Mouse (Mus musculus): ENCODE measurements around the gene Golga1.
"Not testable (repeated sequence)": the region's sequence is repeated elsewhere in the genome, so short reads cannot be mapped to it uniquely, and the experiment has no call there.

The Golga1 gene

GRCm38 (mm10) chr2:39065400-39065987 is at the start of gene Golga1:
Gene Golga1 (minus strand): TSS chr2:39065541.
- peak; percentile 89 for DNase-seq

- no peak for DNase-seq
These were observed 48.8 kb upstream of the Golga1 start for GRCm38 (mm10) chr2:39114093-39114492.

- DNase-seq: no peak
These were observed 45.2 kb upstream of the Golga1 start for GRCm38 (mm10) chr2:39110514-39110913.

GRCm38 (mm10) chr2:39109712-39110111 is 44.4 kb upstream of the Golga1 start:
- DNase-seq: not testable (repeated sequence)

GRCm38 (mm10) chr2:39099951-39100350 is 34.6 kb upstream of the Golga1 start:
- DNase-seq: not testable (repeated sequence)

GRCm38 (mm10) chr2:39097993-39098392 is 32.7 kb upstream of the Golga1 start:
- DNase-seq: no peak

GRCm38 (mm10) chr2:39091966-39092365 is 26.6 kb upstream of the Golga1 start:
- no peak for DNase-seq

GRCm38 (mm10) chr2:39082706-39083105 is 17.4 kb upstream of the Golga1 start:
- DNase-seq: peak; percentile 7

GRCm38 (mm10) chr2:39070666-39071065 is 5.3 kb upstream of the Golga1 start:
- no peak for DNase-seq

- no peak for DNase-seq
These were observed 3.8 kb upstream of the Golga1 start for GRCm38 (mm10) chr2:39069096-39069495.

GRCm38 (mm10) chr2:39064687-39065399 is 498 bp downstream of the Golga1 start:
- no peak for DNase-seq

- DNase-seq: no peak
These were observed 16.8 kb downstream of the Golga1 start for GRCm38 (mm10) chr2:39048515-39048914.

GRCm38 (mm10) chr2:39040215-39040614 is 25.1 kb downstream of the Golga1 start:
- DNase-seq: no peak

- DNase-seq: no peak
These were observed 33.7 kb downstream of the Golga1 start for GRCm38 (mm10) chr2:39031611-39032010.

- DNase-seq: no peak
These were observed 45.3 kb downstream of the Golga1 start for GRCm38 (mm10) chr2:39020004-39020403.

GRCm38 (mm10) chr2:39016581-39016980 is 48.8 kb downstream of the Golga1 start:
- DNase-seq: no peak

GRCm38 (mm10) chr2:39012768-39013279 is 52.5 kb downstream of the Golga1 start:
- no peak for DNase-seq

GRCm38 (mm10) chr2:39011971-39012370 is 53.4 kb downstream of the Golga1 start:
- no peak for DNase-seq

- DNase-seq: no peak
These were observed 54.1 kb downstream of the Golga1 start for GRCm38 (mm10) chr2:39011264-39011663.

GRCm38 (mm10) chr2:39010144-39010543 is 55.2 kb downstream of the Golga1 start:
- not testable (repeated sequence) for DNase-seq

GRCm38 (mm10) chr2:39008954-39009365 is 56.4 kb downstream of the Golga1 start:
- no peak for DNase-seq

- DNase-seq: no peak
These were observed 56.9 kb downstream of the Golga1 start for GRCm38 (mm10) chr2:39008350-39008851.

- DNase-seq: peak; percentile 95
These were observed 57.5 kb downstream of the Golga1 start for GRCm38 (mm10) chr2:39007865-39008264.

- no peak for DNase-seq
These were observed 59.1 kb downstream of the Golga1 start for GRCm38 (mm10) chr2:39006149-39006730.

Data from kidney, adult 18-20 months (tissue).